Mouse (Mus musculus) liver, postnatal 0 days (tissue): ENCODE data around the gene Zcchc12. TPM values are rescaled to one million over a fixed set of nuclear protein-coding genes. Genes with fewer than 3 reads are reported as not detected.

Source experiments
- ATAC-seq: fragments of 200-750 bp; cut with Nextera tagmentation; 2 replicates; pipeline ENCODE4 v1.8.0; 2017; ENCODE audit warnings: mild to moderate bottlenecking, moderate library complexity
- DNase-seq: peaks from one replicate; pipeline ENCODE4 v3.0.0-alpha.2; 2016
- H3K27ac ChIP-seq: fragments of 300-500 bp; sonication (generic); 2 replicates; pipeline ENCODE4 v1.5.1; 2014; ENCODE audit warnings: antibody characterized with exemption, moderate library complexity, mild to moderate bottlenecking, low read depth
- H3K27me3 ChIP-seq: fragments of 300-500 bp; sonication (generic); 2 replicates; pipeline ENCODE4 v1.6.1; 2014; ENCODE audit warnings: low read length, control low read depth, mixed read lengths; ENCODE audit not compliant: insufficient read depth
- H3K36me3 ChIP-seq: fragments of 300-500 bp; sonication (generic); replicated peaks from 2 replicates; pipeline ENCODE4 v1.6.1; 2014; ENCODE audit warnings: mild to moderate bottlenecking, control low read depth, low read length, moderate library complexity, mixed read lengths; ENCODE audit not compliant: insufficient read depth
- H3K4me1 ChIP-seq: fragments of 300-500 bp; sonication (generic); 2 replicates; pipeline ENCODE4 v1.6.1; 2014; ENCODE audit warnings: antibody characterized with exemption, mild to moderate bottlenecking, control low read depth; ENCODE audit not compliant: insufficient read depth
- H3K4me2 ChIP-seq: fragments of 300-500 bp; sonication (generic); 2 replicates; pipeline ENCODE4 v1.6.1; 2014; ENCODE audit warnings: low read depth, mild to moderate bottlenecking, low read length, moderate library complexity, mixed read lengths
- H3K4me3 ChIP-seq: fragments of 300-500 bp; sonication (generic); 2 replicates; pipeline ENCODE4 v1.5.1; 2014; ENCODE audit warnings: low read depth, low read length
- H3K9ac ChIP-seq: fragments of 300-500 bp; sonication (generic); replicated peaks from 2 replicates; pipeline ENCODE4 v1.6.1; 2014; ENCODE audit warnings: mild to moderate bottlenecking, moderate library complexity
- H3K9me3 ChIP-seq: fragments of 300-500 bp; sonication (generic); 2 replicates; pipeline ENCODE4 v1.6.1; 2016; ENCODE audit warnings: mild to moderate bottlenecking, control low read depth, low read length, mixed read lengths
- CTCF ChIP-seq: sonication (generic); IDR thresholded peaks from 2 replicates; pipeline ENCODE4 v1.5.1; 2016; ENCODE audit warnings: antibody characterized with exemption, low read depth
- EP300 ChIP-seq: IDR thresholded peaks from 2 replicates; pipeline ENCODE4 v1.6.1; 2016; ENCODE audit warnings: antibody characterized with exemption, low read depth, mild to moderate bottlenecking
- WGBS: fragments of 180-500 bp; shearing (Covaris S2); extraction: QIAGEN DNeasy Blood & Tissue Kit; methylation state at CpG from one replicate; pipeline ENCODE4 v1.1.7; 2014; ENCODE audit not compliant: insufficient replicate concordance; 5-methylcytosine and 5-hydroxymethylcytosine counted together
- polyA plus RNA-seq: library from polyadenylated mRNA; unstranded; fragments of >200 nt; fragmentation: Nextera tagmentation; extraction: Ambion mirVana; gene quantifications from 2 replicates; pipeline ENCODE4 v1.2.1, GENCODE M21; 2015

Gene Zcchc12
- polyA plus RNA-seq, 1 experiment from 2014 or later = 0.07 TPM

- Histone ChIP-seq H3K27me3 (no peaks in the 10 kb centered on the region), H3K4me3 (no peak overlapping the region), H3K9me3 (no peaks in the 10 kb centered on the region), H3K4me1 (no peaks in the 10 kb centered on the region), H3K36me3 (no peaks in the 10 kb centered on the region), H3K9ac (no peak overlapping the region), H3K4me2 (no peak overlapping the region), H3K27ac (no peak overlapping the region; the same call in 1 of the 2 replicates)
- WGBS = 63% methylated on average over 7 of the region's 7 CpGs
- ATAC-seq (no peak), DNase-seq (no peak)
- no peak for TF ChIP-seq CTCF
- TF ChIP-seq EP300 = no peak
Measured at GRCm38 (mm10) chrX:36228861-36229260, 33.2 kb downstream of the Zcchc12 start.

GRCm38 (mm10) chrX:36229273-36229672 lies 33.6 kb downstream of the Zcchc12 start:
- no peak for TF ChIP-seq EP300
- no peak for TF ChIP-seq CTCF
- DNase-seq = no peak
- Histone ChIP-seq H3K27me3 (no peaks in the 10 kb centered on the region), H3K36me3 (no peaks in the 10 kb centered on the region), H3K9me3 (no peaks in the 10 kb centered on the region), H3K4me2 (no peak overlapping the region), H3K4me3 (no peak overlapping the region), H3K4me1 (no peaks in the 10 kb centered on the region), H3K27ac (no peak overlapping the region), H3K9ac (no peak overlapping the region)
- 43% methylated on average over 2 of the region's 2 CpGs for WGBS
- ATAC-seq = no peak

GRCm38 (mm10) chrX:36235652-36236051 lies 39.9 kb downstream of the Zcchc12 start:
- Histone ChIP-seq H3K9me3 (no peaks in the 10 kb centered on the region), H3K4me3 (no peak overlapping the region), H3K27me3 (no peaks in the 10 kb centered on the region), H3K27ac (no peak overlapping the region), H3K36me3 (no peaks in the 10 kb centered on the region), H3K4me1 (no peaks in the 10 kb centered on the region), H3K4me2 (no peak overlapping the region), H3K9ac (no peak overlapping the region)
- WGBS = 76% methylated on average over 6 of the region's 6 CpGs
- TF ChIP-seq EP300 (no peak), CTCF (no peak)
- DNase-seq (no peak), ATAC-seq (no peak)

Other genes starting within 250 kb of the Zcchc12 start
- gene Il13ra1, start 83.8 kb upstream of the Zcchc12 start, polyA plus RNA-seq = 9.1 and 10.0 TPM in 2 replicates
- gene Lonrf3, start 132.4 kb downstream of the Zcchc12 start, polyA plus RNA-seq = 0.22 and 0.40 TPM in 2 replicates
- gene Gm6268, start 205.4 kb downstream of the Zcchc12 start, polyA plus RNA-seq = not detected in 2 replicates